Mouse (Mus musculus): ENCODE measurements around the gene Gm13084.

DNA sequence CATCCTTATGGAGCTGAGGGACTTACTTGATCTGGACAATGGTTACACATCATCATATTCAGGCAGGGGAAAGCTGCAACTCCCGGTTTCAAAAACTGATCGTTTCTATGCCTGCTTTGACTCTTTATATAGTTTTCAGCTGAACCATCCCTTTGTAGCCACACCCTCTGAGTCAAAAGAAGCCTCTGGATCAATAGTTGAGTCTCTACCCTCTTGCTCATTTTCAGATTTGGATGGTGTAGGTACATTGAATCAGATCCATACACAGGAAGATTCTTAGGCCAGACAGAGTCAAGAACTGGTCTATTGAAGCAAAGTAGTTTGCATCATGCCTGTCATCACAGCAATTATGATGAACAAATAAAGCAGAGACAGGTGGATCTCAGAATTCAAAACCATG lies at the start of gene Gm13084:
- no peak for TF ChIP-seq CTCF (IDR thresholded peaks at IDR 0.05; ENCODE audit: low read depth, low read length)
- TF ChIP-seq EP300 (IDR thresholded peaks at IDR 0.05; ENCODE audit: insufficient read depth, low read depth, low read length), result no peak

Measured in ES-Bruce4 (cell line).